Mouse (Mus musculus): Measurements from ENCODE around the gene Prox2. TPM values are rescaled to one million over a fixed set of nuclear protein-coding genes. Genes with fewer than 3 reads are reported as not detected.

Gene Prox2
- total and polyA plus RNA-seq, 3 experiments: 1.2 to 1.7 (median 1.5) TPM

GRCm38 (mm10) chr12:85153011-85153410, 42.5 kb upstream of the Prox2 start:
- Histone ChIP-seq H3K27me3 (ENCODE audit: control insufficient read depth, insufficient read depth, low read length) (no peaks in the 10 kb centered on the region), H3K79me2 (replicated peaks; ENCODE audit: control insufficient read depth, insufficient read depth, low read length) (no peaks in the 10 kb centered on the region), H3K36me3 (ENCODE audit: control insufficient read depth, insufficient read depth, low read length) (no peaks in the 10 kb centered on the region), H3K4me1 (ENCODE audit: control insufficient read depth, insufficient read depth, low read length) (peaks cover 1% of the 10 kb centered on the region; the same call in 1 of the 2 replicates), H3K27ac (no peak overlapping the region), H3K9ac (ENCODE audit: low read depth, low read length) (no peak overlapping the region), H3K4me3 (no peak overlapping the region)
- TF ChIP-seq POLR2A (IDR thresholded peaks at IDR 0.05; ENCODE audit: insufficient read depth, low read depth, low read length) (no peak), EP300 (IDR thresholded peaks at IDR 0.05; ENCODE audit: insufficient read depth, low read depth, low read length) (no peak), CTCF (IDR thresholded peaks at IDR 0.05) (no peak)
- intact Hi-C loops (cut with DNase I): loop anchor here (10.0 kb wide), 1 partner anchor 332 kb away; no protein-coding TSS in a partner anchor
- DNase-seq: no peak
- WGBS: 74% methylated on average over 3 of the region's 3 CpGs

DNA sequence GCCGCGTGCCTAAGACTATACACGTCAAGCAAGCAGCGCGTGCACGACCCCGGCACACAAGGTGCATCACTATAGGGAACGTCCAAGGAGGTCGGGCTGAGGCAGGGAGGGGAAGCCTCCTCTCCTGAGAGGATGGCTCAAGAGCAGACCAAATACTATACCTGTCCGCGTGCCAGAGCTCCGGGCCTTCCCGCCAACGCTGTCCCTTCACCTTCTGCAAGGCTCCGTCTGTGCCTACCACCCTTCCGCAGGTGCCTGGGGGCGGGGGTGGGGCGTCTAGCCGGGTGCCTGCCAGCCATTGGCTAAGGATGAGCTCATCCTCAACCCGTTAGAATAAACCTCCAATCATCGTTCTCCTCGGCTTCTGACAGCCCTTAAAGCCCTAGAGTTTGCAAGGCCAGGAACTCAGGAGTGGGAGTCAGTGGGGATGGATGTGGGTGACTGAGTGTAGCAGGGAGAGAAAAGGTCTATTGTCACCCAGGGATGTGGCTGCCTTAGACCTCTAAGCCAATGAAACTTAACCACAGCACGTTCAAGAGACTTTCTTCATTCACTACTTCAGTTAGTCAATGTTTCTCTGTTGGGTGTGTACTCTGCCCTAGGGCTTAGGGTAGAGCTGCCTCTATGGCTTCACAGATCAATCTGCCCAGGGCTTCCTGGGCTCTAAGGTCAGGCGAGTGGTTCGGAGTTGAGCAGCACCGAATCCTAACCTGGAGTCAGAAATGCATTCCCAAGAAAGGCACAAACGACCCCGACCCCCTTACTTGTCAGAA, 40.6 kb upstream of the Prox2 start, which contains the start of gene Rps6kl1:
Gene Rps6kl1 (minus strand): TSS at position 263 of the 773 bp plus-strand sequence.
- no peaks in the 10 kb centered on the region for H3K27me3 ChIP-seq (ENCODE audit: control insufficient read depth, insufficient read depth, low read length)
- H3K4me3 ChIP-seq: peak within 1 kb of the TSS; percentile 53
- H3K36me3 ChIP-seq (ENCODE audit: control insufficient read depth, insufficient read depth, low read length): no peaks in the 10 kb centered on the region
- peak within 1 kb of the TSS; percentile 82 for H3K27ac ChIP-seq
- H3K4me1 ChIP-seq (ENCODE audit: control insufficient read depth, insufficient read depth, low read length): peaks cover 3% of the 10 kb centered on the region; the same call in 1 of the 2 replicates
- WGBS: 18% methylated on average over 28 of the region's 28 CpGs
- no peaks in the 10 kb centered on the region for H3K79me2 ChIP-seq (replicated peaks; ENCODE audit: control insufficient read depth, insufficient read depth, low read length)
- TF ChIP-seq CTCF (IDR thresholded peaks at IDR 0.05) (no peak), POLR2A (IDR thresholded peaks at IDR 0.05; ENCODE audit: insufficient read depth, low read depth, low read length) (peak; percentile 51; the same call in 1 of the 2 replicates)
- peak in 1 of 2 experiments; percentile 62 for DNase-seq
- intact Hi-C loops (cut with DNase I): loop anchor here (10.0 kb wide), 1 partner anchor 334 kb away; no protein-coding TSS in a partner anchor
- peak within 1 kb of the TSS; percentile 62 for H3K9ac ChIP-seq (ENCODE audit: low read depth, low read length)

DNA sequence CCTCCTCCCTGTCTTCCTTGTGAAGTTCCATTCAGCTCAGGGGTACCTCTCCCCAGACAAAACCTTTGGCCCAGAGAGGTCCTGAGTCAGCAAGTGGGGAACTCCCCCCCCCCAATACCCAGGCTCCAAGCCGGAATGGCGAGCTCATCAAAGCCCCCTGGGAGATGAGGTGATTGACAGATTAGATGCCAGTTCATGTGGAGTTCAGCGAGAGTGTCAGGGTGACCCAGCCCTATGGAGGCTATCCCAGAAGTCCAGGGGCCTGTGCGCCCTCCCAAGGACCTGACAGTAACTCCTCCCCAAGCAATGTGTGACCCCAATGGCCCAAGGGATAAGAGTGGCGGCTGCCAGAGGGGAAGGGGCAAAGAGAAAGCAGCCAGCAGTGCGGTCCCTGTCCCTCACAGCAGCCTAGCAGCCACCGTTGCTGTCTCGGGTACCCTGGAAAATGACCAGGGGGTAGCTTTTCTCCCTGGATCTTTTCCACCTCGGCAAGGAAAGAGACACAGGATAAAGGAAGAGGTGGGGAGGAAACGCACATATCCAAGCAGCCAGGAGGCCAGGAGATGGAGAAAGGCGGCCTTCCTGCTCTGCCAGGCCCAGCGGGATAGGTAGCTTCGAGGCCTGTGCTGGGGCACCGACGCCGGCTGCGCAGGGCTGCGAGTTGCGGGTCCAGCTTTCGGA, 39.9 kb upstream of the Prox2 start:
- H3K9ac ChIP-seq (ENCODE audit: low read depth, low read length): peak overlapping the region; percentile 62
- peaks cover 3% of the 10 kb centered on the region; the same call in 1 of the 2 replicates for H3K4me1 ChIP-seq (ENCODE audit: control insufficient read depth, insufficient read depth, low read length)
- no peaks in the 10 kb centered on the region for H3K27me3 ChIP-seq (ENCODE audit: control insufficient read depth, insufficient read depth, low read length)
- peak overlapping the region; percentile 82 for H3K27ac ChIP-seq
- whole genome bisulfite sequencing: 24% methylated on average over 20 of the region's 20 CpGs
- intact Hi-C loops (cut with DNase I): loop anchor here (10.0 kb wide), 1 partner anchor 334 kb away; no protein-coding TSS in a partner anchor
- H3K79me2 ChIP-seq (replicated peaks; ENCODE audit: control insufficient read depth, insufficient read depth, low read length): no peaks in the 10 kb centered on the region
- peak overlapping the region; percentile 53 for H3K4me3 ChIP-seq
- DNase-seq: peak; percentile 38 to 59
- no peak for TF ChIP-seq EP300 (IDR thresholded peaks at IDR 0.05; ENCODE audit: insufficient read depth, low read depth, low read length)
- no peak for TF ChIP-seq POLR2A (IDR thresholded peaks at IDR 0.05; ENCODE audit: insufficient read depth, low read depth, low read length)
- no peak for TF ChIP-seq CTCF (IDR thresholded peaks at IDR 0.05)
- H3K36me3 ChIP-seq (ENCODE audit: control insufficient read depth, insufficient read depth, low read length): no peaks in the 10 kb centered on the region

DNA sequence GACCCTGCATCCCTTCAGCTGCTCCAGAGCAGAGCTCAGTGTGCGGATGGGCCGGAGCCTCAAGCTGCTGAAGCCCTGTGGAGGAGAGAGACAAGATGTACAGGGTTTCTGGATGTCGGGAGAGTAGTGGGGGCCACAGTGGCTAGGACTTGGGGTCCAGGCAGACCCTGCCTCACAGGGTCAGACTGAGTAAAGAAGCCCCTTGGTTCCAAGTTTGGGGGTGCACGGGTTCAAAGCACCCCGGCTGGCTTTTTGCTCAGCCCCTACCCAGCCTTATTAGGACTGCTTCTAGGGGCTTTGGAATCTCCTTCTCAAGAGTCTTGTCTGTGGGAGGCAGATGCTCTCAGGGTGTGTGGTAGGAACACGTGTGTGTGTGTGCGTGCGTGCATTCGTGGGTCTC, 36.3 kb upstream of the Prox2 start:
- no peak for DNase-seq
- TF ChIP-seq EP300 (IDR thresholded peaks at IDR 0.05; ENCODE audit: insufficient read depth, low read depth, low read length): no peak
- no peak for TF ChIP-seq POLR2A (IDR thresholded peaks at IDR 0.05; ENCODE audit: insufficient read depth, low read depth, low read length)
- no peak for TF ChIP-seq CTCF (IDR thresholded peaks at IDR 0.05)
- Histone ChIP-seq H3K27ac (no peak overlapping the region; the same call in 1 of the 2 replicates), H3K79me2 (replicated peaks; ENCODE audit: control insufficient read depth, insufficient read depth, low read length) (no peaks in the 10 kb centered on the region), H3K9ac (ENCODE audit: low read depth, low read length) (no peak overlapping the region), H3K4me1 (ENCODE audit: control insufficient read depth, insufficient read depth, low read length) (peaks cover 3% of the 10 kb centered on the region; the same call in 1 of the 2 replicates), H3K36me3 (ENCODE audit: control insufficient read depth, insufficient read depth, low read length) (no peaks in the 10 kb centered on the region), H3K4me3 (no peak overlapping the region), H3K27me3 (ENCODE audit: control insufficient read depth, insufficient read depth, low read length) (no peaks in the 10 kb centered on the region)
- intact Hi-C loops (cut with DNase I): no loop called here
- WGBS: 84% methylated on average over 9 of the region's 9 CpGs

GRCm38 (mm10) chr12:85146355-85146754, 35.8 kb upstream of the Prox2 start:
- TF ChIP-seq CTCF (IDR thresholded peaks at IDR 0.05) (no peak), POLR2A (IDR thresholded peaks at IDR 0.05; ENCODE audit: insufficient read depth, low read depth, low read length) (no peak), EP300 (IDR thresholded peaks at IDR 0.05; ENCODE audit: insufficient read depth, low read depth, low read length) (no peak)
- Histone ChIP-seq H3K36me3 (ENCODE audit: control insufficient read depth, insufficient read depth, low read length) (no peaks in the 10 kb centered on the region), H3K79me2 (replicated peaks; ENCODE audit: control insufficient read depth, insufficient read depth, low read length) (no peaks in the 10 kb centered on the region), H3K4me1 (ENCODE audit: control insufficient read depth, insufficient read depth, low read length) (peaks cover 3% of the 10 kb centered on the region; the same call in 1 of the 2 replicates), H3K9ac (ENCODE audit: low read depth, low read length) (no peak overlapping the region), H3K27ac (peak overlapping the region; percentile 57; the same call in 1 of the 2 replicates), H3K4me3 (no peak overlapping the region), H3K27me3 (ENCODE audit: control insufficient read depth, insufficient read depth, low read length) (no peaks in the 10 kb centered on the region)
- intact Hi-C loops (cut with DNase I): no loop called here
- 26% methylated on average over 10 of the region's 11 CpGs for WGBS
- DNase-seq: peak in 1 of 2 experiments; percentile 50
